Mouse (Mus musculus) 3134 (cell line): ENCODE data around the gene Specc1.
A peak's percentile ranks its signal among the peaks of the same experiment; 100 is the strongest.

Experiments used
- DNase-seq: peaks from one replicate; pipeline ENCODE4 v3.0.0-alpha.2; 2011; ENCODE audit warnings: low spot score; ENCODE audit not compliant: insufficient read length; ENCODE audit errors: extremely low read depth

Gene Specc1

GRCm38 (mm10) chr11:62047817-62048640 is 91.5 kb downstream of the Specc1 start:
- DNase-seq = peak; percentile 21

GRCm38 (mm10) chr11:62049170-62049569 is 92.6 kb downstream of the Specc1 start:
- no peak for DNase-seq

GRCm38 (mm10) chr11:62050356-62051330 is 94.1 kb downstream of the Specc1 start:
- no peak for DNase-seq

- no peak for DNase-seq
Observed at GRCm38 (mm10) chr11:62051487-62051886, 94.9 kb downstream of the Specc1 start.

- DNase-seq = no peak
Observed at GRCm38 (mm10) chr11:62053928-62054327, 97.4 kb downstream of the Specc1 start.

- no peak for DNase-seq
Observed at GRCm38 (mm10) chr11:62064565-62064964, 108.0 kb downstream of the Specc1 start.

- DNase-seq = no peak
Observed at GRCm38 (mm10) chr11:62065655-62066054, 109.1 kb downstream of the Specc1 start.

- no peak for DNase-seq
Observed at GRCm38 (mm10) chr11:62069554-62069953, 113.0 kb downstream of the Specc1 start.

GRCm38 (mm10) chr11:62070206-62070605 is 113.6 kb downstream of the Specc1 start:
- peak; percentile 56 for DNase-seq

- DNase-seq = no peak
Observed at GRCm38 (mm10) chr11:62072406-62072805, 115.8 kb downstream of the Specc1 start.

GRCm38 (mm10) chr11:62073575-62074140 is 117.1 kb downstream of the Specc1 start:
- peak; percentile 32 for DNase-seq

GRCm38 (mm10) chr11:62074578-62074977 is 118.0 kb downstream of the Specc1 start:
- peak; percentile 65 for DNase-seq

GRCm38 (mm10) chr11:62075071-62075470 is 118.5 kb downstream of the Specc1 start:
- DNase-seq = peak; percentile 39

- DNase-seq = no peak
Observed at GRCm38 (mm10) chr11:62075551-62075950, 119.0 kb downstream of the Specc1 start.

GRCm38 (mm10) chr11:62076345-62077156 is 120.0 kb downstream of the Specc1 start:
- peak; percentile 100 for DNase-seq

- no peak for DNase-seq
Observed at GRCm38 (mm10) chr11:62077157-62077865, 120.7 kb downstream of the Specc1 start.

- DNase-seq = peak; percentile 52
Observed at GRCm38 (mm10) chr11:62078371-62078770, 121.8 kb downstream of the Specc1 start.

GRCm38 (mm10) chr11:62079100-62079857 is 122.7 kb downstream of the Specc1 start:
- peak; percentile 25 for DNase-seq

- DNase-seq = no peak
Observed at GRCm38 (mm10) chr11:62080476-62080875, 123.9 kb downstream of the Specc1 start.
